Mouse (Mus musculus) bone marrow macrophage, adult 2 months (primary cell): ENCODE data around the gene Ttbk1.

Experiments used
- CTCF ChIP-seq: IDR thresholded peaks from 2 replicates; pipeline ENCODE4 v1.5.1; 2012; ENCODE audit warnings: low read depth, mild to moderate bottlenecking, low read length, moderate library complexity
- POLR2A ChIP-seq: IDR thresholded peaks from 2 replicates; pipeline ENCODE4 v1.6.1; 2012; ENCODE audit warnings: mild to moderate bottlenecking, low read depth, low read length, borderline replicate concordance

DNA sequence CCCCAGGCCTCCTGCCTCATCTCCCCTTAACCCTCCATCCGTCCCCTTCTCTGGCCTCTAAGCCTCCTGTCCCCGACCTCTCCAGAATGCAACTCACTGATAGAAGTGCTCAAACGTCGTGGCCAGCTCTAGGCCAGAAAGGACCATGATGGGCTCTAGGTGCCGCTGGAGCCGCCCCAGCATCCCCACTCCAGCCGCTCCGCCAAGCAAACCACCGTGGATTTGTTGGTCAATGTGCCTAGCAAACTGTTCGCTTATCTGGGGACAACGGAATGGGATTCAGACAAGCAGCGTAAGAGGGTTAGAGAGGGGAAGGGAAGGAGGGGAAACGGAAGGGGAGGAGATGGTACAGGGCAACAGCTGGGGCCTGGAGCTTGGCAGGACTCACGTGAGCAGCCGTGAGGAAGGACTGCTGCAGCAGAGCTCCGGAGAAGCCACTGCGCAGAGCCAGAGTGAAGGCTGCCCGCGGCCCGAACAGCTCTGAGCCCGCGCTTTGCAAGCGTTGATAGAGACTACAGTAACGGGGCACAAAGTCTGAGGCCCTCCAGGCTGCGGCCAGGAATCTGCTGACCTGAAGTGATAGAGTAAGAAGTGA lies 33.0 kb upstream of the Ttbk1 start:
- TF ChIP-seq POLR2A (no peak), CTCF (no peak)
